Mouse (Mus musculus) inflammation-experienced regulatory T-cells, adult 6 months (primary cell): ENCODE data around the gene Vangl1. TPM values are rescaled to one million over a fixed set of nuclear protein-coding genes. Genes with fewer than 3 reads are reported as not detected.
"Not testable (repeated sequence)": the region's sequence is repeated elsewhere in the genome, so short reads cannot be mapped to it uniquely, and the experiment has no call there.

ENCODE experiments used
- ATAC-seq: one replicate; pipeline ENCODE4 v1.8.0; 2017
- polyA plus RNA-seq, 3 experiments: library from polyadenylated mRNA; unstranded; fragments of 100-300 nt; shearing (Covaris generic); gene quantifications; one replicate each; pipeline ENCODE4 v1.2.1; 2017

The Vangl1 gene
- polyA plus RNA-seq = under 1 TPM; 0.16 to 0.31 (median 0.17) TPM

DNA sequence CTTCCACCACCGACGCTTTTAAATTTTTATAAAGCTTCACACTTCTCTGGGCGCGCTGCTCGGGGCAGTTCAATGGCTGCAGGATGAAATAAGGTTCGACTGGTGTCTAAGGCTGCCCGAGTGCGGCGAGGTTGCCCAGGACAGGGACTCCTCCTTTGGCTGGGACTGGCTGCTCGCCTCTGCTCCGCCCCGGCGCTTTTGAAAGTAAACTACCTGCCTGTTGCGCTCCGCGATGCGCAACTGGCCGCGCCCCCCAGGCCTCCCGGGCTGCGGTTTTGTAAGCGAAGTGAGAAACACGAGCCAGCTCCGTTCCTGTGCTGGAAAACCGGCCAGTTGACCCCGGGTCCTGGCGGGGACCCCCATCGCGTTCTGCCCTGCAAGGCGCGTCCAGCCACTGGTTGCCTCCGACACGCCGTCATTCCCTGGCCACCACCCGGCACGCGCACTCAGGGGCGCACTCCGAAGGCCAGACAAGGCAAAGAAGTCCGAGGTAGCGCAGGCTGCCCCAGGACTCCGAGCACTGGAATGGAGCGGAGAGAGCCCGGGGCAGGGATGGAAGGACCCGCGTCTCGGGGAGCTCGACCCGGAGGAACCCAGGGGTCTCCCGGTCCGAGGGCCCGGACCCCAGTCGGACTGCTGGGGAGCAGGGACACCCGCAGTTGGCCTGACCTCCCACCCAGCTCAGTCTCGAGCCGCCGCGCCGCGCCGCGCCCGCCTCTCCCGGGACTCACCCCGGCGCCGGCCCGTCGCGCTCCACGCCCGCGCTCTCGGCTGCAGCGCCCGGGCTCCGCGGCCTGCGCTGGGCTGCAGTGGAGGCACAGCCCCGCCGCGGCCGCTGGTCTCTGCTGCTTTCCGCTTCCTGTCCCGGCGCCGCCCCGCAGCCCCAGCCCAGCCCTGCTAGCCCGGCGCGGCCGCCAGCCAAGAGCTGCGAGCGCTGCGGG lies at the start of gene Vangl1:
Gene Vangl1, minus strand, starts transcription at position 913 of the 941 bp plus-strand sequence.
- ATAC-seq = no peak

DNA sequence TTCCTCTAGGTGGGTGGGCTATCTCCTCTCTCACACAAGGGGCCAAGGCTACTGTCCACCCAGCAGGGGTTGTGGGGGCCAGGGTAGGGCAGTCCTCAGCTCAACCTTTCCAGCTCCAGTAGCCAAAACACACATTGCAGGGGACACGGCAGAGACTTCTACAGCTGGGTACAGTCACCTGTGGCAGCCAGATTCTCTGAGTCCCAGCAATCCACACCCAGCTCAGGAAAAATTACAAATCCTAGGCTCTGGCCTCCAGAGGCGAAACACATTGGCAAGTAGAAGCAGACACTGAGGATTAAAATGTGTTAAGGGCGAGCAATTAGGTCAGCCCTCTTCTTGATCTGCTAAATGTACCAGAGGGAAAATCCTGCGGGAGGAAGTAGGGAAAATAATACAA lies 49.1 kb upstream of the Vangl1 start:
- no peak for ATAC-seq

DNA sequence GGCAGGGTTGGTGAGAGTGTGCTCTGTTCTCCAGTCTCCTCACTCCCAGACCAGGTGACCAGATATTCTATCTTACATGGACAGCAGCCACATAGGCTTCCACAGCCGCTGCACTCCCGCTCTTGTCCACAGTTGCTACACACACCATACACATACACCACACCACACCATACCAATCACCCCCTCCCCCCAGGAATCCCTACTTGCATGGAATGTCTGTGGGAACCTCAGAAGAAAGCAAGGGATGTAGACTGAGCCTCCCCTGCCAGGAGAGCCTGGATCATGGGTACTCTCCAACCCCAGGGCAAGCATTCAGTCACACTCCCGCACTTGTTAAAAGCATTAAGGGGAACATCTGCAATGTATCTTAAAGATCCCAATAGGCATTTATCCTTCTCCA lies 48.4 kb upstream of the Vangl1 start:
- ATAC-seq = no peak

DNA sequence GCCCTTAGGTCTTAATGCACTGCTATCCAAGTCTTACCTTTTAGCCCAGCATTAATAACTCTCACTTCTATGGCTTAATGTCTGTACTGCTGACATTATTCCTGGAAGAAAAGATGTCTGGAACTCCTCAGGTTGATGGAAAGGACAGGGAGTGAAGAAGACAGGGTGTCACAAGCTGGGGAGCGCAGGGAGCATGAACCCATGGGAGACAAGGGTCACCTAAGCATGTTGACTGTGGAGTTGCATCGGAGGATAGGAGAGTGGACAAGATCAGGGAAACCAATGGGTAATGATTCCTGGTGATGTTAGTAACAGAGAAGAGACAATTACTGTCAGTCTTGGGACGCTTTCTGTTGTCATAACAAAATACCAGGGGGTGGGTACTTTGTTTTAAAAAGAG lies 46.4 kb upstream of the Vangl1 start:
- no peak for ATAC-seq

DNA sequence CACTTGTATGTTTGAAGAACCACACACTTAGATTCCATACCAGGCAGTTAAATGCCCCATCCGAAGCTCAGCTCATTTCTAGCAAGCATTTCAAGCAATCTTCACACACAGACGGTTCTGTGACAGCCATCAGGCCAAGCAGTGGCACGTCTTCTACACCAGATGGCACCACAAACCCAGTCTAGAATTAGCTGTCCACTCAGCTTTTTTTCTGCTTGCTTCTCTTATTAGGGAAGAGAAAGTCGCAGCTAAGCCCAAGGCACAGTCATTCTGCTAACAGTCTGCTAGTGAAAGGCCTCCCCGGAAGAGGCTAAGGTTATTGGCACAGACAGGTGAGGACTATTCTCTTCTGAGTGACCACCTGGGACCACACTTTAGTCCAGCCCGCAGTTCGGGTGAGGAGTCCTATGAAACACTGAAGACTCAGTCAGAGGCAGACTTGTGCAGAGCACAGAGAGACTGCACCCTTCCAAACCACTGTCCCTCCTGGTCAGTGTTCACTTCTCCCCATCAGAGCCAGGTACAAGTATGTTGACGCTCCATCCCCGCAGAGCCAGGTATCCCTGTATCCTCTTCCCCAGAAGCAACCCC lies 45.0 kb upstream of the Vangl1 start:
- no peak for ATAC-seq

DNA sequence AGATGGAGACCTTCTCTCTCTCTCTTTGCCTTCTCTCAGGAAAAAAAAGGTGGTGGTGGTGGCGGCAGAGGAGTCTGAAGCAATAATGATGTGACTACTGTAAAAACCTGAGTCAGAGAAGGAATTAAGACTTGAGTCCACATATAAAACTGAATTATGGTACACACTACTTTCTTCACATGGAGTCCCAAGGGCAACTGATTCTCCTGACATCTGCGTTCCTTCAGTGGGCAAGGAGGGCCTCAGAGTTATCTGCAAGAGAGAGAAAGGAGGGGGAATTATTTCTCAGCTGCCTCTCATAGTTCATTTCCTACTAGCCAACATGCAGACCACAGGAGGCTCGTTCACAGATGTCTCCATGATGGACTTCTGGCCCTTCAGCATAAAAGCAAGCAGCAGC lies 40.1 kb upstream of the Vangl1 start:
- ATAC-seq = no peak

DNA sequence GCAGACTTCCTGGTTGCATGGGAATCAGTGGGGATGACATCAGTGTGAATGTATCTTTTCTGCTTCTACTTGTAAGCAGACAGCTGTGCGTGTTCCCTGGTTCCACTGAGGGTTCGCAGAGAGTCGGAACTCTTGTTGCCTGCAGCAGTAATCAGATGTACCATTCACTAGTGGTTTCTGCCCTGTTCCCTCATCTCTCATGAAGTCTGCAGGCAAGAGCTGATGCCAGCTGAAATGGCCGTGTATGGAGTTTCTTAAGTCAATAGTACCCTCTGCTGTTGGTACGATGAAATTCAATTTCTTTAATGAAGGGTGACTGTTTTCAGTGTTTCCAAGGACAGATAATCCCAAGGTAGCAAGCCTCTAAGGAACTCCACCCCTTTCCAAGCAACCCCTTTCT lies 38.4 kb upstream of the Vangl1 start:
- no peak for ATAC-seq

DNA sequence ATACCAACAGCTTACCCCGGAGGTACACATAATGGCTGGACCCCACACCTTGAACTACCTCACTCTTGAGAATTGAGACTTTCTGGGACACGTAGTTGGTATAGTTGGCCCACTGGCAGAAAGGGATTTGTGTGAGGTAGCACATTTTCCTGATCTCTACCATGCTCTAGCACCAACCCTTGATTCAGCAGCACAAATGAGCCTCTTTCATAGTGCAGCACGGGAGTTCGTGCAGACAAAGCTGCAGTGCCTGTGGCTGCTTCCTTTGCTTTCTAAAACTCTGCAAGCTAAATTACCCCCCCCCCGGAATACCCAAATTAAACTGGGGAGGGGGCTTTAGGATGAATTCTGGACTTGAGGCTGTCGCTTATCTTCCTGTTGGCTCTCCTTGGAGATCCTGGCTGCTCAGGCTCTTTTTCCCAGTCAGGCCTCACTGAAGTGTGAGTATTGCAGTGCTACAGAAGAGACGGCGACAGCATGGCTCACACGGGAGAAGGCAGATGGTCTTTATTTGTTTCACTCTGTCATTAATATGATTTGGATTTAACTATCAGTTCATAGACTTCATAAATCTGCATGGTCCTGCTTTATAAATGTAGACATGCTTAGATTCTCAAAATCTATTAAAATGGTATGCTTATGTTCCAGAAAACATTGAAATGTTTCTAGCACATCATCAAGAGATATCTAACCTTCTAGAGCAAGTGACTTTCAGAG lies 27.1 kb upstream of the Vangl1 start:
- ATAC-seq = no peak

DNA sequence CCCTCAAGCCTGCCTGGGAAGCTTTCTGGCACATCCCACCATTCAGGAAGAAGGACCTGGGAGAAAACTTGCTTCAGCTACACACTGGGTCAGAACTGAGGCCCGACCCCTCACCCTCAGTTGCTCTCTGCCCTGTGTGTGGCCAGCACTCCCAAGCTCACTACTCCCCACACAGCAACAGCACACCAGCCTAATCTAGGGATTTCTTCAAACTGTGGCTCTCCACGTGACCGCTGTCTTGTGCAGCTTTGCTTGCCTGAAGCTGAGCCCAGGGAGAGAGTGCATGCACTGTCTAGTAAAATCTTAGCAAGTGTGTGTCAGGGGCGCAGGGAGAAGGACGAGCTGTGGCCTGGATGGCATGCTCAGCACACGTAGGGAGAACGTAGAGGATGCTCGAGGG lies 18.3 kb upstream of the Vangl1 start:
- ATAC-seq = no peak

DNA sequence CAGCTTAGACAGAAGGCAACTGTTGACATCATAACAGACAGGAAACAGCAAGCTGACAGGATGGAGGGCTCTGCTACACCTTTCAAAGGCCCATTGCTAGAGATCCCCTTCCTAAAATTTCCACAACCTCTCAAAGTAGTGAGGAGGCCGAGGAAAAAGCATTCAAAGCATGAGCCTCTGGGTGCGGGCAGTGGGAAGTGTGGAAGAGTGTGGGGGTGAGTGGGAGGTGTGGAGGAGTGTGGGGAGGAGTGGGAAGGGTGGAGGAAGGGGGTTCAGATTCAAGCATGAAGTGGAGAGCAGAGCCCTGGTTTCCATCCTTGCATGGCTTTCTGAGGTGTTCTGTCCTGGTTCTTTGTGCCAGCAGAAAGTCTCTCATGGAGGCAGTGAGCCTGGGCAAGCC lies 13.8 kb upstream of the Vangl1 start:
- ATAC-seq = no peak

DNA sequence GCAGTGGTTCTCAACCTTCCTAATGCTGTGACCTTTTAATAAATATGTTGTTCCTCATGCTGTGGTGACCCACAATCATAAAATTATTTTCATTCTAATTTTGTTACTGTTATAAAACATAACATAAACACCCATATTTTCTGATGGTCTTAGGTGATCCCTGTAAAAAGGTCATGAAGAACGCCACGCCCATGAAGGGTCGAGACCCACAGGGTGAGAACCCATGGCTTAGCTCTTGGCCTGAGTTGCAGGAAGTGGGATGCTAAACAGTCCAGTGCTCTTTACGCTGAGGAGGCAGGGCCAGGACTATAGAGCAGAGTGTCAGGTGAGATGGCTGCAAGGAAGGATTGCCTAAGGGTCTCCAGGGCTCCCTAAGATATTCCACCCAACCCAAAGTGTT lies 10.2 kb upstream of the Vangl1 start:
- ATAC-seq = no peak

DNA sequence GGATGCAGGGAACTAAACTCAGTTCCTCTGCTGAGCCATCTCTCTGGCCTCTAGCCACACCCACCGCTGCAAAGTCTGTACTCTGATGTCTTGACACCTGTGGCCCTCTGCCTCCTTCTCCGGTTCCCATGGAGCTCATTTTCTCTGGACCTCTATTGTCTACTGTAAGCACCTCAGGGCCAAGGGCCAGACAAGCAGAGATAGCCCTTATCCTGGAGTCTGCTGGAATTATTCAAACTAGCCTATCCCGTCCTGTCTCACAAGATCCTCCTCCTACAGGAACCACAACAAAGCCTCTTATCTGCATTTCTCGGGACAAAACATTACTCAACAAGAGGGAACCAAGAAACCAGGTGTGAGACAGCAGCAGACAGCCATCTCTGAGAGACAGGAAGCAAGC lies 9.8 kb upstream of the Vangl1 start:
- no peak for ATAC-seq

DNA sequence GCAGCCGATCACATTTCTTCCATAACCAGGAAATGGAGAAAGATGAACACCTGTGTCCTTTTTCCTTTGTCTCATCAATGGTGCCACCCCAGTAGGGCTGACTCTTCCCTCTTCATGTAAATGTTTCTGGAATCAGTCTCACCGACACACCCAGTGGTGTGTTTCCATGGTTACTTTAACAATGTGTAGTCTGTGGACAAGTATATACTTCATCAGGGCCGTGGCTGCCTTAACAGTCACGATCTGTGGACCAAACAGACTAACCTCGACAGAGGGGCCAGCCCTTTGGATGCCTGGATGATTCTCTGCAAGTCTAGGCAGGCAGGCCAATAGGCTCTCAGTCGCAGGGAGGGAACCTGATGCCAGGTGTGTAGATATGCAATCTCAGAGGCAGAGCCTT lies 8.4 kb upstream of the Vangl1 start:
- no peak for ATAC-seq

DNA sequence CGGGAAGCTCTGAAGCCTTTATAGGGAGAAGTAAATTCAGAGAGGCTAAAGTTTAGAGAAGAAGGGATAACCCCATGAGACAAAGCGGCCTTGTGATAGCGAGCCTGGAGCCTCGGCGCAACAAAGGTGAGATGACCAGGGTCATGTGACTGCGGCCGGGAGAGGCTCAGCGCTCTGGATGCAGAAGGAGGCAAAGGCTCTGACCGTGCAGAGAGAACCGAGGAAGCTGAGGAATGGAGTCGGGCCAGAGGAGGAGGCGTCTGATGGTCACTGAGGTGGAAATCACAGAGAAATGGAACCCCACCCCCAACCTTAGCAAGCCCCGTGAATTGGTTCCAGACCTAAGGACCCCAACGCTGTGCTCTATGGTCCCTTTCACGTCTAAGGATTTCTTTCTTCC lies 7.8 kb upstream of the Vangl1 start:
- no peak for ATAC-seq

DNA sequence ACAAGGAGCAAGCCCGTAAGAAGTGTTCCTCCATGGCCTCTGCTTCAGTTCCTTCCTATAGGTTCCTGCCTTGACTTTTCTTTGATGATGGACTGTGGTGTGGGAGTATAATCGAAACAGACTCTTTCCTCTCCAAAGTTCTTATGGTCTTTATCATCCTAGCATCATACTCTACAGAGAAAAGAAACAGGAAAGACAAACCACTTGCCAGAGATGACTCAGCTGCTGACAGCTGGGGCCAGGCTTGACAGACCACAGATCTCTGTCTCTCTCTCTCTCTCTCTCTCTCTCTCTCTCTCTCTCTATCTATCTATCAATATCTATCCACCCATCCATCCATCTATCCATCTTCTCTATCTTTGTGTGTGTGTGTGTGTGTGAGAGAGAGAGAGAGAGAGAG lies 6.8 kb upstream of the Vangl1 start:
- ATAC-seq = no peak

DNA sequence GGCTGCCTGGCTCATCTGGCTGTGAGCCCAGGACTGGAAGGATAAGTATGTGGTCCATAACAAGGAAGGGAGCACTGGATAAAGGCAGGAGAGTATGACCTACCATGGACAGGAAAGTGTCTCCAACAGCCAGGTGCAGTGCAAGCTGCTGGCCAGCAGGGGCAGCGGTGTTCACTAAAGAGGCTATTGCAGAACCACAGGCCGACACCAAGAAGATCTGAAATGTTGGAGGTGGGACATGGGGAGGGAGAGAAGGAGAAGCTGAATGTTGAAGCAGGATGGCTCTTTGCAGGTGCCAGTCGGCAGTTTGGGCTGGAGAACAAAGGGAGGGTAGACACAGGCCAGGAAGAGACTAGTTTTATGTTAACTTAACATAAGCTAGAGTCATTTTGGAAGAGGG lies 6.3 kb upstream of the Vangl1 start:
- no peak for ATAC-seq

DNA sequence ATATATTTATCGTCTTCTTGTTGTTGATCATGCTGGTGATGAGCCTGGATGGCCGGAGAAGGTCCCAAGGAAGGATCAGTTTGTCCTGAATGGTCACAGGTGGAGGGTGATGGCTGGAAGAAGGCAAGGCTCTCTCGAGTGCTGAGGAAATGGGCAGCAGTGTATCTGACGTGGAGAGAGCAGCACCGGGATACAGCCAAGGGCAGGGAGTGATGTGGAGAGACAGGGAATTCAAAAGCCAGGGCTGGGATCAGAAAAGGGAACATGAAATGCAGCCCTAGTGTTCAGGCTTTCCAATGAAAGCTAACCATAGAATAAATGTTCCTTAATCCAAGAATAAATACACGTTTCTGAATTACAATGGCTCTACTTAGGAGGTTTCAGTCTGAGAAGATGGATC lies 4.4 kb upstream of the Vangl1 start:
- no peak for ATAC-seq

DNA sequence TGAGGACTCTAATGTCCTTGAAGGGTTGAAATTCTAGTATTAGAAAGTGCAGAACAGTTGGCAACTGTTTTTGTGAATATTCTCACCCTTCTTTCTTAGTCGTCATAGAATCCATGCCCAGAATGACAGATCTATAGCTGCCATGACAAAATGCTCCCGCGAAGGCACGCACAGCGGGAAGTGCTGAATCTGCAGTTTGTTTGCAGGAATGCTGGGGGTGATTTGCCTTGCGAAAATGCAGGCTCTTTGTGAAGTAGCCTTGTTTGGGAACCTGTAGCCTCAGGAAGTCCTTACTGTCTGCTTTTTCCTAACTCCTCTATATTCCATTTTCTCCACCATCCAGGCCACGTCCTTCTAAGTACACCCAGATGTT lies 951 bp upstream of the Vangl1 start:
- no peak for ATAC-seq

DNA sequence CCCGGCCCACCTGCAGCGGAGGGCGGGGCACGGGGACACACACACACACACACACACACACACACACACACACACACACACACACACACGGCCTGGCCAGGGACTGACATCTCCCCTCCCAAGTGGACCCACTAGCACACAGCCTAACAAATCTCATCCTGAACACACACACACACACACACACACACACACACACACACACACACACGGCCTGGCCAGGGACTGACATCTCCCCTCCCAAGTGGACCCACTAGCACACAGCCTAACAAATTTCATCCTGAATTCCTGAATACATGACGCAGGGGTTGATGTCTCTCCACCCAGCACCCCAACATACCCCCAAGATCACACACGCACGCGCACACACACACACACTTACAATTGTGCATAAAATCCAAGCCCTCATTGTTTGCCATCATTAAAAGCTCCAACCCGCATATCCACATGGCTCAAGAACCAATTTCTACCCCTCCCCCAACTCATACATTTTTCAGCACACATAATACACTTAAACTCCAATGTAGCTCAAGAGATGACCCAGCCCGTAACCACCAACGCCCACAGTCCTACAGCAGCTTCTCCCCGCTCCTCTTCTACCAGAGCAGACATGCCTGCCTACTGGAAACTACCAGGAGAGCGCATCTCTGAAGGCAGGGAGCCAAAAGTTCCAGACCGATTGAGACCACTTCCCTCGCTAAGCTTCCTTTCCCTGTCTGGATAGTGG lies 403 bp upstream of the Vangl1 start:
- not testable (repeated sequence) for ATAC-seq

DNA sequence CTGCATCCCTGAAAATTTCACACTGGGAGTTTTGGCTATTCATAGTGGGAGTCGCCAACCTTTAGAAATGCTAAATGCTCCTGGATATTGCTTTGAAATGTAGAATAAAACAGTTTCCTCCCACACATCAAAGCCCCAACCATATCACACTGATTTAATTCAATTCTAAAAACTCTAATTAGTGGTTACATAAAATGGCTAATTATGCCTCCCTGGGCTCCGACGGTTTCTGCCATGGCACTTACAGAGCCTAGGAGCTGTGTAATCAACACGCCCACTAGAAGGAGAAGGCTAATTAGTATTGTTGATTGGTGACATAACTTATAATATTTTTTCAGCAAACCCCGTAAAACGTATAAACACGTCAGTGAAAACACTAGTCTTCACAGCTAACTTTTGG lies 1.4 kb downstream of the Vangl1 start:
- ATAC-seq = no peak

DNA sequence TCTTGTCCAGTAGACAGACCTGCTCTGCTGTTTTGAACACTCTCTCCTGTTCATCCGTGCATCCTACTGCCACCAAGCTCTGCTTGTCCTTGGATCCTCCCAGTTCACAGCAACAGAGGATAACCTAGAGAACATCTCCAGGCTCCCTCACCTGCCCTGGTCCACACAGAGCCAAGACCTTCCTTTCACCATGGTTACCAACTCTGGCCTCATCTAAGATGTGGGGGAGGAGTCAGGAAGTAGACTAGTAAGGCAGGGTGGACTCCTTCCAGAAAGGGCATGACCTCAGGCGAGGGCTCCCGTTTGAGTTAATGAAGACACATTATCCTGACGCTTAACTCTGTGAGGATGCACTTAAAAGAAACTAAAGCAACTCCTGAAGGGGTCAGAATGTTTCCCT lies 4.5 kb downstream of the Vangl1 start:
- ATAC-seq = no peak

DNA sequence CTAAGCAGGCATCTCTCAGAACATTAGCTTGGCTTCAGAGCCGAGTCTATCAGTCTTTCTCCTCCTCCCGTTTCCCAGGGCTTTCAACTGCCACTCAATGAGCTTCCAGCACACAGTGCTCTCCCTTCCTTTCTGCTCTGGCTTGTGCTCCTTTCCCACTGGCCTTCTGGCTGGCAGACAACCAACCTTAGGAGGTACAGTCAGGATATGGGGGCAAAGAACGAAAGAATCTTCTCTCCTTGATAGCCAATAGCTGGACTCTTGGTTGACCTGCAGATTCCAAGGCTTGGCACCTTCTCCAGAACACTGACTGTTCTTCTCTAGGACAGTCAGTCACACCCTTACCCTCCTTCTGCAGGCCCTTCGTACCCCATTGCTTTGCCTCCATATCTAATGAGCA lies 5.3 kb downstream of the Vangl1 start:
- no peak for ATAC-seq

DNA sequence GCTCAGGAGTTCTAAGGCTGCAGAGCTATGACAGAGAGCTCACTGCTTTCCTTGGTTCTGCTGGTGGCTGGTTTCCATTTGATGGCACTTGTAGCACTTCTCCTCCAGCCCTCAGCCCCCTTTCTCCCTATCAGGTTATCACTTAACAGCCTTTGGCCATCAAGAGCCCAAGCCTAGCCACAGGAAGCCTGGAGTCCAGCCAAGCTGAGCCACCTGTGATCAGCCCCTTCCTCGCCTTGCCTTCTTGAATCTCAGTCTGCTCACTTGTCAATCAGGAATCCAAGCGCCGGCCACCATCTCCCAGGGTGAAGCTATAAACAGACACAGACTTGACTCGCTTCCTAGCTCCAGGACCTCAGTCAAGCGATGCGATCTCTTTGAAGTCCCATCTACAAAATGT lies 6.0 kb downstream of the Vangl1 start:
- no peak for ATAC-seq
